ENCODE assay signal across 10 mouse cellular contexts in the genomic region with DNA sequence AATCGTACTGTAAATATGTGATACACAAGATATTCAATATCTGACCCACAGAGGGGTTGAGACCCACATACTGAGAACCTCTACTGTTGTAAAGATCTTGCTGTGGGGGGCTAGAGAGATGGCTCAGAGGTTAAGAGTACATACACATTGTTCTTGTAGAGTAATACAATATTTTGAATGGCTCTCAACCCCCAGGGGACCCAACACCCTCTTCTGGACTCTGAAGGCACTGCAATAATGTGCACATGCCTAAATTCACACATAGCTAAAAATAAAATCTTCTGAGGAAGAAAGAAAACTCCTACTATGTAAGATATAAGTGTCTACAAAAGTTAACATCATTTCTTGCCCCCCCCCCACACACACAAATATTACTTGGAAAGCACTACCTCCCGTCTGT. TPM values are rescaled to one million over a fixed set of nuclear protein-coding genes. Genes with fewer than 3 reads are reported as not detected.
DNase-seq lines count a peak whose midpoint lies in the region; ATAC-seq and TF ChIP-seq lines count a peak whose summit lies in the region.
"Had no signal": no experiment of that assay in that cellular context is flagged by ENCODE, and none has a peak within 500 bp of the region (broad histone marks: within the 10 kb centered on the region; RNA-seq: fewer than 3 reads in every experiment).

No protein-coding gene starts in this region.

- dilution Hi-C loops in CH12.LX (cut with MboI; ENCODE audit: extremely low pct_ligation_motif_present, extremely low pct_unique_long_range_greater_than_20kb, low sequenced_read_pairs), result no loop called here

- DNase-seq in forebrain, embryonic 10.5 days (ENCODE audit: extremely low spot score, low spot score), result peak; percentile 11
- DNase-seq in forebrain, embryonic 14.5 days (ENCODE audit: low spot score), result no peak
- peak; percentile 15 for DNase-seq in left cerebral cortex, postnatal 4 days
- DNase-seq in left cerebral cortex, postnatal 10 days (ENCODE audit: extremely low spot score in 1 of 2, low spot score in 2 of 2), result no peak
- no peak for DNase-seq in CH12.LX (ENCODE audit: extremely low read depth)

- TF ChIP-seq EP300 in CH12.LX (IDR thresholded peaks at IDR 0.05; ENCODE audit: low read length), result no peak

- H3K79me2 ChIP-seq in CH12.LX (replicated peaks; ENCODE audit: control insufficient read depth, extremely low read depth, insufficient read depth, poor library complexity, severe bottlenecking), result 0 out of 2 replicates have a peak, but pooled peaks cover under 1% of the 10 kb centered on the region

- 78% methylated on average over 2 of the region's 2 CpGs for WGBS in forebrain, embryonic 10.5 days
- WGBS in forebrain, embryonic 14.5 days, result 83% methylated on average over 2 of the region's 2 CpGs

- H3K36me3 ChIP-seq in forebrain, embryonic 10.5 days (replicated peaks), result no peaks in the 10 kb centered on the region
- no peaks in the 10 kb centered on the region for H3K36me3 ChIP-seq in forebrain, embryonic 14.5 days (ENCODE audit: control insufficient read depth, insufficient read depth, low read length)
- no peaks in the 10 kb centered on the region for H3K36me3 ChIP-seq in CH12.LX (replicated peaks in 1 of 2; ENCODE audit: control insufficient read depth in 1 of 2, insufficient read depth in 1 of 2, low read length in 1 of 2)
- H3K36me3 ChIP-seq: embryonic facial prominence, embryonic 15.5 days; lung, embryonic 15.5 days had no signal

- H3K27ac ChIP-seq in forebrain, embryonic 10.5 days, result no peak overlapping the region
- no peak overlapping the region for H3K27ac ChIP-seq in forebrain, embryonic 14.5 days (ENCODE audit: low read depth, low read length)
- H3K27ac ChIP-seq in CH12.LX (ENCODE audit: insufficient read depth, low read depth), result no peak overlapping the region
- H3K27ac ChIP-seq: embryonic facial prominence, embryonic 15.5 days; lung, embryonic 15.5 days had no signal

- TF ChIP-seq POLR2A in CH12.LX (IDR thresholded peaks at IDR 0.05; ENCODE audit: low read depth, low read length), result no peak

- no peak; the same call in 1 of the 2 replicates for TF ChIP-seq RAD21 in CH12.LX (IDR thresholded peaks at IDR 0.05; ENCODE audit: low read depth, low read length)

- H3K4me2 ChIP-seq in forebrain, embryonic 14.5 days (ENCODE audit: low read length), result no peak overlapping the region
- H3K4me2 ChIP-seq in CH12.LX (ENCODE audit: insufficient read depth, low read depth, poor library complexity, severe bottlenecking), result no peak overlapping the region
- H3K4me2 ChIP-seq: embryonic facial prominence, embryonic 15.5 days; lung, embryonic 15.5 days had no signal

- no peaks in the 10 kb centered on the region for H3K27me3 ChIP-seq in forebrain, embryonic 10.5 days (ENCODE audit: poor library complexity, severe bottlenecking)
- H3K27me3 ChIP-seq in forebrain, embryonic 14.5 days (replicated peaks; ENCODE audit: control insufficient read depth, insufficient read depth, low read length), result no peaks in the 10 kb centered on the region
- peaks cover 8% of the 10 kb centered on the region for H3K27me3 ChIP-seq in CH12.LX (replicated peaks)
- H3K27me3 ChIP-seq: embryonic facial prominence, embryonic 15.5 days; lung, embryonic 15.5 days had no signal

- in situ Hi-C loops in CH12.LX (cut with MboI; ENCODE audit: low pct_ligation_motif_present, low pct_unique_long_range_greater_than_20kb, low sequenced_read_pairs), result no loop called here

- no peak for ATAC-seq in forebrain, embryonic 14.5 days
- peak; percentile 45 for ATAC-seq in megakaryocyte progenitor cell, adult 5-6 weeks (replicated peaks; ENCODE audit: poor library complexity)
- no peak for ATAC-seq in inflammation-experienced regulatory T-cells, adult 6 months
- ATAC-seq in frontal cortex, adult (ENCODE audit: low TSS enrichment), result no peak

- intact Hi-C loops in left cerebral cortex, postnatal 4 days (cut with DNase I), result no loop called here
- intact Hi-C loops in left cerebral cortex, postnatal 10 days (cut with DNase I), result no loop called here

- no peak overlapping the region for H3K4me3 ChIP-seq in forebrain, embryonic 10.5 days
- no peak overlapping the region for H3K4me3 ChIP-seq in forebrain, embryonic 14.5 days (ENCODE audit: low read depth, low read length)
- no peak overlapping the region for H3K4me3 ChIP-seq in CH12.LX (replicated peaks in 1 of 3; ENCODE audit: low read depth in 2 of 3, low read length in 2 of 3, poor library complexity in 1 of 3)
- H3K4me3 ChIP-seq: embryonic facial prominence, embryonic 15.5 days; lung, embryonic 15.5 days had no signal

- TF ChIP-seq CTCF in CH12.LX (conservative IDR thresholded peaks at IDR 0.05 in 1 of 2, IDR thresholded peaks at IDR 0.05 in 1 of 2; ENCODE audit: low read depth in 2 of 2, low read length in 2 of 2), result peak; percentile 32 to 65; a peak in 3 of 4 replicates

- no peaks in the 10 kb centered on the region for H3K9me3 ChIP-seq in forebrain, embryonic 10.5 days
- no peaks in the 10 kb centered on the region for H3K9me3 ChIP-seq in forebrain, embryonic 14.5 days (replicated peaks; ENCODE audit: control insufficient read depth, low read length)
- H3K9me3 ChIP-seq in CH12.LX (replicated peaks; ENCODE audit: low read length), result no peaks in the 10 kb centered on the region
- H3K9me3 ChIP-seq: embryonic facial prominence, embryonic 15.5 days; lung, embryonic 15.5 days had no signal

- peaks cover 13% of the 10 kb centered on the region for H3K4me1 ChIP-seq in forebrain, embryonic 10.5 days
- no peaks in the 10 kb centered on the region for H3K4me1 ChIP-seq in forebrain, embryonic 14.5 days (ENCODE audit: control insufficient read depth, insufficient read depth, low read length)
- H3K4me1 ChIP-seq in CH12.LX (ENCODE audit: control insufficient read depth in 1 of 2, insufficient read depth in 2 of 2), result peaks cover 0 to 3% of the 10 kb centered on the region in 2 experiments; a peak in 1 of 4 replicates

- no peak overlapping the region for H3K9ac ChIP-seq in forebrain, embryonic 14.5 days (ENCODE audit: low read length)
- no peak overlapping the region for H3K9ac ChIP-seq in CH12.LX (ENCODE audit: insufficient read depth, low read depth)
- H3K9ac ChIP-seq: embryonic facial prominence, embryonic 15.5 days; lung, embryonic 15.5 days had no signal

TF ChIP-seq in CH12.LX, 34 proteins besides CTCF, POLR2A, EP300 and RAD21:
- TF ChIP-seq MYC (IDR thresholded peaks at IDR 0.05; ENCODE audit: low read depth, low read length), result 0 out of 2 replicates have a peak, but pooled peaks have one; percentile 21
- no peak for TF ChIP-seq MAFK (IDR thresholded peaks at IDR 0.05; ENCODE audit: insufficient replicate concordance, low read length)
- no peak for TF ChIP-seq SIN3A (IDR thresholded peaks at IDR 0.05; ENCODE audit: low read length)
- TF ChIP-seq BHLHE40 (IDR thresholded peaks at IDR 0.05; ENCODE audit: low read depth, low read length), result 0 out of 2 replicates have a peak, but pooled peaks have one; percentile 14
- no peak for TF ChIP-seq IRF4 (IDR thresholded peaks at IDR 0.05; ENCODE audit: low read depth, low read length)
- no peak for TF ChIP-seq MAX (IDR thresholded peaks at IDR 0.05; ENCODE audit: low read length)
- TF ChIP-seq SMC3 (IDR thresholded peaks at IDR 0.05; ENCODE audit: low read depth, low read length), result peak; percentile 21
- TF ChIP-seq KAT2A (IDR thresholded peaks at IDR 0.05; ENCODE audit: insufficient replicate concordance, low read length), result 0 out of 2 replicates have a peak, but pooled peaks have one; percentile 61
- TF ChIP-seq UBTF (IDR thresholded peaks at IDR 0.05; ENCODE audit: low read depth, low read length), result no peak
TF ChIP-seq in CH12.LX: peak in this region for 4.

RNA-seq across cellular contexts. Expression of a gene that starts 4.6 kb away (rescaled TPM):
- polyA plus RNA-seq in forebrain, embryonic 10.5 days (2016; fragmentation: Nextera tagmentation; extraction: Ambion mirVana), result 11.9 and 13.3 TPM in 2 replicates
- 17.7 and 18.9 TPM in 2 replicates for polyA plus RNA-seq in forebrain, embryonic 14.5 days (2014; fragmentation: Nextera tagmentation; extraction: Ambion mirVana)
- total RNA-seq in left cerebral cortex, postnatal 4 days (2021), result 10 to 100 TPM; 58.4 to 64.0 TPM
- 10 to 100 TPM; 71.3 to 72.2 TPM for total RNA-seq in left cerebral cortex, postnatal 10 days (2021)
- total RNA-seq in CH12.LX (2012; rRNA removed) (11.0 and 13.0 TPM in 2 replicates), CH12.LX (2014; rRNA removed) (8.2 and 9.2 TPM in 2 replicates)
- polyA plus RNA-seq in CH12.LX (2012; ENCODE audit: insufficient read length, low read depth), result 13.2 and 15.2 TPM in 2 replicates
- 8.1 and 9.6 TPM in 2 replicates for total RNA-seq in megakaryocyte progenitor cell, adult 5-6 weeks (2015)
- 13.5 and 15.0 TPM in 2 replicates for total RNA-seq in megakaryocyte progenitor cell, adult 5-6 weeks (2017)
- polyA plus RNA-seq in inflammation-experienced regulatory T-cells, adult 6 months (2017; shearing (Covaris generic)), result 10 to 100 TPM; 15.3 to 18.7 (median 16.5) TPM

RNA-seq across cellular contexts. Expression of a gene that starts 21.9 kb away (rescaled TPM):
- 31.9 and 33.5 TPM in 2 replicates for polyA plus RNA-seq in forebrain, embryonic 10.5 days (2016; fragmentation: Nextera tagmentation; extraction: Ambion mirVana)
- polyA plus RNA-seq in forebrain, embryonic 14.5 days (2014; fragmentation: Nextera tagmentation; extraction: Ambion mirVana), result 43.2 and 51.3 TPM in 2 replicates
- total RNA-seq in left cerebral cortex, postnatal 4 days (2021), result 10 to 100 TPM; 55.2 to 58.7 TPM
- 10 to 100 TPM; 91.3 to 97.4 TPM for total RNA-seq in left cerebral cortex, postnatal 10 days (2021)
- total RNA-seq in CH12.LX (2012; rRNA removed) (10.6 and 15.0 TPM in 2 replicates), CH12.LX (2014; rRNA removed) (11.3 and 12.8 TPM in 2 replicates)
- 8.8 and 11.2 TPM in 2 replicates for polyA plus RNA-seq in CH12.LX (2012; ENCODE audit: insufficient read length, low read depth)
- total RNA-seq in megakaryocyte progenitor cell, adult 5-6 weeks (2015), result 11.3 and 13.8 TPM in 2 replicates
- 9.3 and 18.8 TPM in 2 replicates for total RNA-seq in megakaryocyte progenitor cell, adult 5-6 weeks (2017)
- 10 to 100 TPM; 17.8 to 30.0 (median 25.9) TPM for polyA plus RNA-seq in inflammation-experienced regulatory T-cells, adult 6 months (2017; shearing (Covaris generic))

Comparison
In these comparisons a context has a peak if more than half of its experiments do, and no peak if none do; other contexts are left out.
1. DNase-seq: peak in forebrain, embryonic 10.5 days (single experiment) and left cerebral cortex, postnatal 4 days (single experiment); none in forebrain, embryonic 14.5 days (single experiment), left cerebral cortex, postnatal 10 days (0 of 2) and CH12.LX (single experiment).